Mouse (Mus musculus) liver, adult 2 months (tissue): ENCODE data around the gene Muc13.

ENCODE experiments used
- CTCF ChIP-seq: fragments of 200-500 bp; IDR thresholded peaks from 2 replicates; pipeline ENCODE4 v1.5.1; 2011; ENCODE audit warnings: low read depth, low read length, control low read depth
- POLR2A ChIP-seq: fragments of 200-500 bp; IDR thresholded peaks from 2 replicates; pipeline ENCODE4 v1.6.1; 2011; ENCODE audit warnings: low read length, control low read depth; ENCODE audit not compliant: insufficient read depth; ENCODE audit errors: extremely low read depth

GRCm38 (mm10) chr16:33844150-33844611 is 50.3 kb downstream of the Muc13 start:
- TF ChIP-seq POLR2A (no peak), CTCF (no peak)
